Mouse (Mus musculus): ENCODE measurements at regions not wholly inside any gene's neighbourhood (a gene's known extent, or its start where the extent isn't known, plus 50 kb on each side); places are given as distances from the start of the nearest gene placed in this dataset.

DNA sequence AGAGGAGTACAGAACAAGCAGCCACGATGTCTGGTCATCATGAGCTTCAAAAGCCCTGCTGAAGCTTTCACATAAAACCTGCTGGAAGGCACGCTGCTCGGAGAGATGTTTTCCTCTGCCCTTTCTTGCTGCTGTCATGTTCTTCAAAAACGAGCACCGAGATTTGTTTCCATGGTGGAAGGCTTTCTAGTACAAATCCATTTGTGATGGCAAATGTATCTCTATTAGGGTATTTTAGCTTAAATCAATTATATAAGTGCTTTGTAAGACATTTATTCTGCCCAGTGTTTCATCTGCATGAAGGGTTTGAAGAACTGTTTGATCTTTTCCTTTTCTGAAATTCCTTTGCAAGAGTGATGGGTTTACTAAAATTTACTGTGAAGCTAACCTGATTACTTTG is 253.1 kb downstream of the Fam173b start:
- H3K36me3 ChIP-seq, result no peaks in the 10 kb centered on the region
- no peaks in the 10 kb centered on the region for H3K9me3 ChIP-seq
- no peak overlapping the region for H3K4me3 ChIP-seq
- 69% methylated on average over 5 of the region's 5 CpGs for WGBS
- no peaks in the 10 kb centered on the region for H3K27me3 ChIP-seq (replicated peaks)
- no peaks in the 10 kb centered on the region for H3K4me1 ChIP-seq
- no peak overlapping the region for H3K9ac ChIP-seq
- ATAC-seq (ENCODE audit: extremely low read depth, insufficient number of reproducible peaks, low FRiP score, low TSS enrichment), result no peak
- H3K4me2 ChIP-seq, result no peak overlapping the region
- no peak overlapping the region for H3K27ac ChIP-seq (replicated peaks)

DNA sequence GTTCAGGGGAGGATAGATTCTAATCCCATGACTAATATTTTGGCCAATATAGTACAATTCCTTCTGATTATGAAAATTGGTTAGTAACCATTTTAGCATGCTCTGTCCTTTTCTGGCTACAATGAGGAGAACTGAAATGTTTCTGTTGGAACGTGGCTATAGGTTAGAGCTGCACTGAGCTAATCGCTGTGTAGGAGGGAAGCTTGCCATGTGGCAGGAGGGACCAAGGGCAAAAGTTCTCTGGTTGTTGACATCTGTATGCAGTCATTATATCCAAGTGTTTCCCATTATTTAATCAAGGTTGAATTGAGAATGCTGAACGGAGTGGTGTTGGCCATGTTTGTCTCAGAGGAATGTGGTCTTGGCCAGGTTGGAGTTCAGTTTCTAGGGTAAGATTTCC is 253.5 kb downstream of the Fam173b start:
- Histone ChIP-seq H3K27ac (replicated peaks) (no peak overlapping the region), H3K4me1 (no peaks in the 10 kb centered on the region), H3K4me3 (no peak overlapping the region), H3K4me2 (no peak overlapping the region), H3K27me3 (replicated peaks) (no peaks in the 10 kb centered on the region), H3K9me3 (no peaks in the 10 kb centered on the region), H3K9ac (no peak overlapping the region), H3K36me3 (no peaks in the 10 kb centered on the region)
- 74% methylated on average over 3 of the region's 3 CpGs for WGBS
- no peak for ATAC-seq (ENCODE audit: extremely low read depth, insufficient number of reproducible peaks, low FRiP score, low TSS enrichment)

DNA sequence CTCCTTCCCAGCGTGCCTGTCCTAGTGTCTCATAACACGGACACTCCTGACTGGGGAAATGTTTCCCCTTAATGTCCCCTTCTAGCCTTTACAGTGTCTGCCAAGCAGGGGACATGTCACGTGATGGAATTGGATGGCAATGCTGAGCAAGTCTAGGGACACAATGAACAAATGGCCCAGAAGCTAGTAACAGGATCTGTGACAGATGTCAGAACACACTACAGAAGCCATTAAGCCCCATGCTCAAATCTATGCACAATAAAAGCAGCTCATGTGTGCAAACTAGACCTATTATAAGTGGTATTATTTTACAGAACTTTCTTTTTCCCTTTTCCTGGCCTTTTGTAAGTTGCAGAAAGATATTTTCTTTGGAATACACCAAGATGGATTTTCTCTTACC is 267.4 kb downstream of the Fam173b start:
- Histone ChIP-seq H3K9ac (no peak overlapping the region), H3K27me3 (replicated peaks) (no peaks in the 10 kb centered on the region), H3K36me3 (no peaks in the 10 kb centered on the region), H3K9me3 (no peaks in the 10 kb centered on the region), H3K27ac (replicated peaks) (no peak overlapping the region), H3K4me1 (no peaks in the 10 kb centered on the region), H3K4me3 (no peak overlapping the region), H3K4me2 (no peak overlapping the region)
- ATAC-seq (ENCODE audit: extremely low read depth, insufficient number of reproducible peaks, low FRiP score, low TSS enrichment), result no peak
- 77% methylated on average over 3 of the region's 3 CpGs for WGBS

GRCm38 (mm10) chr15:31869673-31870417 is 268.2 kb downstream of the Fam173b start:
- H3K4me1 ChIP-seq, result no peaks in the 10 kb centered on the region
- H3K4me3 ChIP-seq, result no peak overlapping the region
- no peaks in the 10 kb centered on the region for H3K9me3 ChIP-seq
- H3K36me3 ChIP-seq, result no peaks in the 10 kb centered on the region
- ATAC-seq (ENCODE audit: extremely low read depth, insufficient number of reproducible peaks, low FRiP score, low TSS enrichment), result no peak
- H3K4me2 ChIP-seq, result no peak overlapping the region
- WGBS, result 60% methylated on average over 14 of the region's 14 CpGs
- H3K27ac ChIP-seq (replicated peaks), result no peak overlapping the region
- H3K9ac ChIP-seq, result no peak overlapping the region
- H3K27me3 ChIP-seq (replicated peaks), result no peaks in the 10 kb centered on the region

DNA sequence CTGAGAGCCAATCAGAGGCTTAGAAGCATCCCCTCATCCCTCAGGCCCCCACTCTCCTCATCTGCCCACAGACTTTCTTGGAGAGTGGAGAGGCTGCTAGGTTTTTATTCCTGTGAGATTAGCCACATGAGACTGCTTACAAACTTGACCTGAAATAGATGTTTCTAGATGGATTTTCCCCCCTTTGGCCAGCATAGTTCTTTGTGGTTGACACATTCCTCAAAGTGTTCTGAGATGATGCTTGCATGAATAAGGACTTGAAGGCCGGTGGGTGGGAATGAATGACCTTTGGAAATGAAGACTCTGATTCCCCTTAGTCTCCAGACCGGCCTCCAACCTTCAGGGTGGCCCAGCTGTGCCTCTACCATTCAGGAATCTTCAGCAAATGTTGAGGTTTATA is 273.8 kb downstream of the Fam173b start:
- Histone ChIP-seq H3K4me3 (no peak overlapping the region), H3K4me2 (no peak overlapping the region), H3K9ac (no peak overlapping the region), H3K27ac (replicated peaks) (no peak overlapping the region), H3K4me1 (no peaks in the 10 kb centered on the region), H3K36me3 (no peaks in the 10 kb centered on the region), H3K9me3 (no peaks in the 10 kb centered on the region), H3K27me3 (replicated peaks) (no peaks in the 10 kb centered on the region)
- WGBS, result 67% methylated on average over 2 of the region's 2 CpGs
- ATAC-seq (ENCODE audit: extremely low read depth, insufficient number of reproducible peaks, low FRiP score, low TSS enrichment), result no peak

DNA sequence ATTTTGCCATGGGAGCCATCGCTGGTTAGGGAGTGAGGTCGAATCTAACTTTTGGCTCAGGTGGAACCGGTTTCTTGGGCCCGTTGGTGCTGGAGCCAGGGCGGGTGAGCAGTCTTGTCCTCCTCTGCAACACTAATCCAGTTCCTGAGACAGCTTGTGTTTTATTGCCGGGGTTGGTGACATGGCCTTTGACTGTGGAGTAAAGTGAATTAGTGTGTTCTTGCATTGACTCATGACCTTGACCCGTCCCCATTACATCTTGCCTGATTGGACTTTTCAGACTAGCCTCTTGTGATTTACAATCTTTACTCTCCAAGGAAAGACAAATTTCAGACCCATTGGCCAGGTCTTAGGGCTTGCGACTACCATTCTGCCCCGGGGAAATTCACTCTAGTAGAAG is 278.8 kb downstream of the Fam173b start:
- no peak for ATAC-seq (ENCODE audit: extremely low read depth, insufficient number of reproducible peaks, low FRiP score, low TSS enrichment)
- no peaks in the 10 kb centered on the region for H3K4me1 ChIP-seq
- WGBS, result 88% methylated on average over 9 of the region's 9 CpGs
- no peaks in the 10 kb centered on the region for H3K9me3 ChIP-seq
- no peaks in the 10 kb centered on the region for H3K27me3 ChIP-seq (replicated peaks)
- no peak overlapping the region for H3K27ac ChIP-seq (replicated peaks)
- no peak overlapping the region for H3K4me2 ChIP-seq
- no peak overlapping the region for H3K4me3 ChIP-seq
- no peak overlapping the region for H3K9ac ChIP-seq
- H3K36me3 ChIP-seq, result no peaks in the 10 kb centered on the region

- no peaks in the 10 kb centered on the region for H3K9me3 ChIP-seq
- no peaks in the 10 kb centered on the region for H3K36me3 ChIP-seq
- H3K27me3 ChIP-seq (replicated peaks), result no peaks in the 10 kb centered on the region
- H3K27ac ChIP-seq (replicated peaks), result no peak overlapping the region
- no peak overlapping the region for H3K4me2 ChIP-seq
- ATAC-seq (ENCODE audit: extremely low read depth, insufficient number of reproducible peaks, low FRiP score, low TSS enrichment), result no peak
- WGBS, result 63% methylated on average over 5 of the region's 5 CpGs
- no peak overlapping the region for H3K9ac ChIP-seq
- no peaks in the 10 kb centered on the region for H3K4me1 ChIP-seq
- H3K4me3 ChIP-seq, result no peak overlapping the region
Measured at GRCm38 (mm10) chr15:31882331-31882730, 280.7 kb downstream of the Fam173b start.

DNA sequence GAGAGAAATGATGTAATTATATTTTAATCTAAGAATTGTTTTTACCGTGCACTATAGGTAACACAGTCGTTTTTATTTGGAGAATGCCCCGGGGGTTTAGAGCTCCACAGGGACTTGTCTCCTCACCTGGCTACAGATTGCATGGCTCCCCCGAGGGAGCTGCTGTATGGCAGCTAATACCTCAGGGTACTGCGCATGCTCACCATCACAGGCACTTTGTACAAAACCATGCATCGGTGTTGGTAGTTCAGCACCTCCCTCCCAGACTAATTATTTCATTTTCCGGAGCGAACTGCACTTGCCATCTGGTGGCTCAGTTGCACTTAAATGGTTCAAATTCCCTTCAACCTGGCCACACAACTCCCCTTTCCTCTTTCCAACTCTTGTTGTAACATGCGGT is 281.9 kb downstream of the Fam173b start:
- H3K9me3 ChIP-seq, result no peaks in the 10 kb centered on the region
- H3K4me3 ChIP-seq, result no peak overlapping the region
- no peak for ATAC-seq (ENCODE audit: extremely low read depth, insufficient number of reproducible peaks, low FRiP score, low TSS enrichment)
- 78% methylated on average over 9 of the region's 9 CpGs for WGBS
- H3K4me2 ChIP-seq, result no peak overlapping the region
- H3K27ac ChIP-seq (replicated peaks), result no peak overlapping the region
- no peaks in the 10 kb centered on the region for H3K4me1 ChIP-seq
- no peaks in the 10 kb centered on the region for H3K36me3 ChIP-seq
- H3K9ac ChIP-seq, result no peak overlapping the region
- no peaks in the 10 kb centered on the region for H3K27me3 ChIP-seq (replicated peaks)

GRCm38 (mm10) chr15:31898904-31899650 is 278.0 kb upstream of the Tas2r119 start:
- Histone ChIP-seq H3K27me3 (replicated peaks) (no peaks in the 10 kb centered on the region), H3K27ac (replicated peaks) (no peak overlapping the region), H3K4me1 (peaks cover 6% of the 10 kb centered on the region; the same call in 1 of the 2 replicates), H3K9ac (no peak overlapping the region), H3K4me3 (no peak overlapping the region), H3K36me3 (no peaks in the 10 kb centered on the region), H3K9me3 (no peaks in the 10 kb centered on the region), H3K4me2 (no peak overlapping the region)
- ATAC-seq (ENCODE audit: extremely low read depth, insufficient number of reproducible peaks, low FRiP score, low TSS enrichment), result no peak
- WGBS, result 61% methylated on average over 13 of the region's 13 CpGs

GRCm38 (mm10) chr15:31900325-31900724 is 276.8 kb upstream of the Tas2r119 start:
- WGBS, result 55% methylated on average over 4 of the region's 4 CpGs
- no peak overlapping the region for H3K4me2 ChIP-seq
- no peak for ATAC-seq (ENCODE audit: extremely low read depth, insufficient number of reproducible peaks, low FRiP score, low TSS enrichment)

DNA sequence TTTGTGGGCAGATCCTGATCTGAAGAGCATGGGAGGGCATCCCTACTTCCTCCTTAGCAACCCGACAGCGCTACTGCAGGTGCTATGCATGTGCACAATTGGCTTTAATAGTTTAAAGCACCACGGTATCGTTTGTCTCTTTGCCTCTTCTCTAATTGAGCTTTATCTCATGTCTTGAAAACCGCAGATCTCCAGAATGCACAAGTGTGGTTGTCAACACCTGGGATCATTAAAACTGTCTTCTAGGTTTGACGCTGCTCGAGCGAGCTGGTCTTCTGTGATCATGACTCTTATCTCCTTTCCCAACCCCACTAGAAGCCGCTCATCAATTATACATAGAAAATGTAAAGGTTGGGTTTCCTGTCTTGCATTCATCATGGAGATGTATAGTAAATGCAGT is 268.7 kb upstream of the Tas2r119 start:
- Histone ChIP-seq H3K27ac (replicated peaks) (no peak overlapping the region), H3K27me3 (replicated peaks) (no peaks in the 10 kb centered on the region), H3K9me3 (no peaks in the 10 kb centered on the region), H3K4me3 (no peak overlapping the region), H3K36me3 (no peaks in the 10 kb centered on the region), H3K4me1 (no peaks in the 10 kb centered on the region), H3K4me2 (no peak overlapping the region), H3K9ac (no peak overlapping the region)
- ATAC-seq (ENCODE audit: extremely low read depth, insufficient number of reproducible peaks, low FRiP score, low TSS enrichment), result no peak
- 53% methylated on average over 9 of the region's 9 CpGs for WGBS

More at GRCm38 (mm10) chr15:31900325-31900724, 276.8 kb upstream of the Tas2r119 start:
- no peaks in the 10 kb centered on the region for H3K27me3 ChIP-seq (replicated peaks)
- H3K27ac ChIP-seq (replicated peaks), result no peak overlapping the region
- no peak overlapping the region for H3K4me3 ChIP-seq
- H3K4me1 ChIP-seq, result peaks cover 6% of the 10 kb centered on the region; the same call in 1 of the 2 replicates
- no peaks in the 10 kb centered on the region for H3K36me3 ChIP-seq
- H3K9ac ChIP-seq, result no peak overlapping the region
- no peaks in the 10 kb centered on the region for H3K9me3 ChIP-seq

GRCm38 (mm10) chr15:31911978-31912377 is 265.1 kb upstream of the Tas2r119 start:
- no peak overlapping the region for H3K9ac ChIP-seq
- no peak overlapping the region for H3K4me3 ChIP-seq
- no peak overlapping the region for H3K4me2 ChIP-seq
- H3K4me1 ChIP-seq, result no peaks in the 10 kb centered on the region
- H3K27ac ChIP-seq (replicated peaks), result no peak overlapping the region
- no peak for ATAC-seq (ENCODE audit: extremely low read depth, insufficient number of reproducible peaks, low FRiP score, low TSS enrichment)
- no peaks in the 10 kb centered on the region for H3K36me3 ChIP-seq
- 69% methylated on average over 3 of the region's 3 CpGs for WGBS
- no peaks in the 10 kb centered on the region for H3K27me3 ChIP-seq (replicated peaks)
- H3K9me3 ChIP-seq, result no peaks in the 10 kb centered on the region

Measured in heart, embryonic 13.5 days (tissue).